Mouse (Mus musculus) neural tube, embryonic 14.5 days (tissue): ENCODE measurements around the gene Agtpbp1. TPM values are rescaled to one million over a fixed set of nuclear protein-coding genes. Genes with fewer than 3 reads are reported as not detected.
"Not testable (repeated sequence)": the region's sequence is repeated elsewhere in the genome, so short reads cannot be mapped to it uniquely, and the experiment has no call there.

Experiments
- ATAC-seq: fragments of 200-750 bp; cut with Nextera tagmentation; 2 replicates; pipeline ENCODE4 v1.8.0; 2017; ENCODE audit warnings: low read depth, mild to moderate bottlenecking, moderate TSS enrichment, moderate library complexity
- H3K27ac ChIP-seq: fragments of 300-500 bp; sonication (generic); 2 replicates; pipeline ENCODE4 v1.5.1; 2014; ENCODE audit warnings: low read depth, mild to moderate bottlenecking, control low read depth, low read length, moderate library complexity, mixed read lengths
- H3K27me3 ChIP-seq: fragments of 300-500 bp; sonication (generic); 2 replicates; pipeline ENCODE4 v1.6.1; 2014; ENCODE audit warnings: low read length; ENCODE audit not compliant: control insufficient read depth, insufficient read depth
- H3K36me3 ChIP-seq: fragments of 300-500 bp; sonication (generic); 2 replicates; pipeline ENCODE4 v1.6.1; 2014; ENCODE audit warnings: low read length, mixed read lengths; ENCODE audit not compliant: control insufficient read depth, insufficient read depth
- H3K4me1 ChIP-seq: fragments of 300-500 bp; sonication (generic); 2 replicates; pipeline ENCODE4 v1.6.1; 2014; ENCODE audit warnings: low read length; ENCODE audit not compliant: control insufficient read depth, insufficient read depth
- H3K4me2 ChIP-seq: fragments of 300-500 bp; sonication (generic); 2 replicates; pipeline ENCODE4 v1.6.1; 2014; ENCODE audit warnings: mild to moderate bottlenecking, low read depth, low read length, control low read depth
- H3K4me3 ChIP-seq: fragments of 300-500 bp; sonication (generic); 2 replicates; pipeline ENCODE4 v1.5.1; 2014; ENCODE audit warnings: low read depth, low read length, control low read depth, mixed read lengths
- H3K9ac ChIP-seq: fragments of 300-500 bp; sonication (generic); replicated peaks from 2 replicates; pipeline ENCODE4 v1.6.1; 2014; ENCODE audit warnings: low read depth, mild to moderate bottlenecking, control low read depth, low read length, mixed read lengths
- H3K9me3 ChIP-seq: fragments of 300-500 bp; sonication (generic); 2 replicates; pipeline ENCODE4 v1.6.1; 2016; ENCODE audit warnings: low read length; ENCODE audit not compliant: control insufficient read depth
- WGBS: fragments of 180-500 bp; shearing (Covaris S2); extraction: QIAGEN DNeasy Blood & Tissue Kit; methylation state at CpG from one replicate; pipeline ENCODE4 v1.1.7; 2014; 5-methylcytosine and 5-hydroxymethylcytosine counted together
- polyA plus RNA-seq: library from polyadenylated mRNA; unstranded; fragments of >200 nt; fragmentation: Nextera tagmentation; extraction: Ambion mirVana; gene quantifications from 2 replicates; pipeline ENCODE4 v1.2.1, GENCODE M21; 2014

The Agtpbp1 gene
- polyA plus RNA-seq, 1 experiment from 2014 or later: 112 TPM

- Histone ChIP-seq H3K4me3 (no peak overlapping the region), H3K27me3 (no peaks in the 10 kb centered on the region), H3K9me3 (no peaks in the 10 kb centered on the region), H3K9ac (no peak overlapping the region), H3K36me3 (no peaks in the 10 kb centered on the region), H3K4me2 (no peak overlapping the region), H3K27ac (no peak overlapping the region), H3K4me1 (peaks cover 4% of the 10 kb centered on the region; the same call in 1 of the 2 replicates)
- ATAC-seq: no peak
- WGBS: 84% methylated on average over 5 of the region's 5 CpGs
These were observed 90.3 kb downstream of the Agtpbp1 start for GRCm38 (mm10) chr13:59494619-59495262.

- H3K36me3 ChIP-seq: no peaks in the 10 kb centered on the region
- H3K4me3 ChIP-seq: no peak overlapping the region
- no peaks in the 10 kb centered on the region; the same call in none of the 2 replicates for H3K4me1 ChIP-seq
- H3K9ac ChIP-seq: no peak overlapping the region
- 70% methylated on average over 4 of the region's 4 CpGs for WGBS
- H3K27me3 ChIP-seq: no peaks in the 10 kb centered on the region
- no peak for ATAC-seq
- H3K9me3 ChIP-seq: no peaks in the 10 kb centered on the region
- H3K4me2 ChIP-seq: no peak overlapping the region
- H3K27ac ChIP-seq: no peak overlapping the region
These were observed 94.3 kb downstream of the Agtpbp1 start for GRCm38 (mm10) chr13:59490726-59491125.

GRCm38 (mm10) chr13:59489143-59489542, 95.9 kb downstream of the Agtpbp1 start:
- H3K4me2 ChIP-seq: no peak overlapping the region
- no peaks in the 10 kb centered on the region for H3K36me3 ChIP-seq
- H3K27ac ChIP-seq: no peak overlapping the region
- no peak overlapping the region for H3K9ac ChIP-seq
- H3K4me3 ChIP-seq: no peak overlapping the region
- peak; percentile 49; the same call in 1 of the 2 replicates for ATAC-seq
- no peaks in the 10 kb centered on the region; the same call in 1 of the 2 replicates for H3K4me1 ChIP-seq
- H3K9me3 ChIP-seq: no peaks in the 10 kb centered on the region
- WGBS: 50% methylated on average over 2 of the region's 2 CpGs
- no peaks in the 10 kb centered on the region for H3K27me3 ChIP-seq

GRCm38 (mm10) chr13:59487287-59487686, 97.7 kb downstream of the Agtpbp1 start:
- WGBS: 92% methylated on average over 8 of the region's 8 CpGs
- Histone ChIP-seq H3K4me1 (no peaks in the 10 kb centered on the region; the same call in 1 of the 2 replicates), H3K27ac (no peak overlapping the region), H3K4me2 (no peak overlapping the region), H3K27me3 (no peaks in the 10 kb centered on the region), H3K36me3 (no peaks in the 10 kb centered on the region), H3K9ac (no peak overlapping the region), H3K9me3 (no peaks in the 10 kb centered on the region), H3K4me3 (no peak overlapping the region)
- no peak for ATAC-seq

- Histone ChIP-seq H3K4me3 (no peak overlapping the region), H3K9me3 (no peaks in the 10 kb centered on the region), H3K4me1 (no peaks in the 10 kb centered on the region; the same call in 1 of the 2 replicates), H3K27ac (no peak overlapping the region), H3K9ac (no peak overlapping the region), H3K27me3 (no peaks in the 10 kb centered on the region), H3K4me2 (no peak overlapping the region), H3K36me3 (no peaks in the 10 kb centered on the region)
- WGBS: 93% methylated on average over 5 of the region's 5 CpGs
- no peak for ATAC-seq
These were observed 98.8 kb downstream of the Agtpbp1 start for GRCm38 (mm10) chr13:59486243-59486642.

- ATAC-seq: no peak
- no peak overlapping the region for H3K9ac ChIP-seq
- no peak overlapping the region for H3K4me2 ChIP-seq
- H3K27me3 ChIP-seq: no peaks in the 10 kb centered on the region
- WGBS: 88% methylated on average over 7 of the region's 7 CpGs
- no peak overlapping the region for H3K4me3 ChIP-seq
- H3K9me3 ChIP-seq: no peaks in the 10 kb centered on the region
- no peaks in the 10 kb centered on the region for H3K36me3 ChIP-seq
- H3K4me1 ChIP-seq: no peaks in the 10 kb centered on the region; the same call in 1 of the 2 replicates
- H3K27ac ChIP-seq: no peak overlapping the region
These were observed 99.6 kb downstream of the Agtpbp1 start for GRCm38 (mm10) chr13:59485456-59485855.

- Histone ChIP-seq H3K27ac (no peak overlapping the region), H3K36me3 (0 out of 2 replicates have a peak, but pooled peaks cover 7% of the 10 kb centered on the region), H3K9ac (no peak overlapping the region), H3K9me3 (no peaks in the 10 kb centered on the region), H3K4me1 (no peaks in the 10 kb centered on the region), H3K27me3 (no peaks in the 10 kb centered on the region), H3K4me2 (no peak overlapping the region), H3K4me3 (no peak overlapping the region)
- no peak for ATAC-seq
- WGBS: 89% methylated on average over 4 of the region's 4 CpGs
These were observed 103.6 kb downstream of the Agtpbp1 start for GRCm38 (mm10) chr13:59481484-59481855.

- 0 out of 2 replicates have a peak, but pooled peaks cover 7% of the 10 kb centered on the region for H3K36me3 ChIP-seq
- no peak overlapping the region for H3K9ac ChIP-seq
- no peak for ATAC-seq
- no peaks in the 10 kb centered on the region for H3K27me3 ChIP-seq
- WGBS: 85% methylated on average over 13 of the region's 13 CpGs
- H3K4me2 ChIP-seq: no peak overlapping the region
- H3K4me1 ChIP-seq: no peaks in the 10 kb centered on the region
- H3K9me3 ChIP-seq: no peaks in the 10 kb centered on the region
- no peak overlapping the region for H3K4me3 ChIP-seq
- no peak overlapping the region for H3K27ac ChIP-seq
These were observed 104.2 kb downstream of the Agtpbp1 start for GRCm38 (mm10) chr13:59480599-59481483.

GRCm38 (mm10) chr13:59477928-59478327, 107.1 kb downstream of the Agtpbp1 start:
- WGBS: 90% methylated on average over 7 of the region's 7 CpGs
- H3K27ac ChIP-seq, H3K9ac ChIP-seq, H3K4me2 ChIP-seq, H3K9me3 ChIP-seq, H3K27me3 ChIP-seq, H3K4me1 ChIP-seq, ATAC-seq, H3K4me3 ChIP-seq, H3K36me3 ChIP-seq: not testable (repeated sequence)
